Comparison of ENCODE assay signal across 10 mouse cellular contexts in the genomic region with DNA sequence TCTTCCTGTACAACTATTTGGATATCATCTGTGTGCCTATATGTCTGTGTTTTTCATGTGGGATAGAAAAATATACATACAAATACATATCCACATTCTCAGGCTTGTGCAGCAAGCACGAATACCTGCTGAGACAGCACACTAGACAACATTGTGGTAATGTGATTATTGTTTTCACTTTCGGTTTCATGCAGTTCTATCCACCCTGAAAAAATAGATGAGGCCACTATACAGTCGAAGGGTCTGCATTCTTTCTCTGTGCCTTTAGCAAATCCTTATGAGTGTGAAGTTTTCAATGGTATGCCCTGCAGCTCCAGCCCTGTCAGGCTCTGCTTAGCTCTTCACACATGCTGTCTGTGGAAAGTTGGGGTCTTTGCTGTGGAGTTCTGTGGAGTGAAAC.
"Had no signal": no experiment of that assay in that cellular context is flagged by ENCODE, and none has a peak within 500 bp of the region (broad histone marks: within the 10 kb centered on the region; RNA-seq: fewer than 3 reads in every experiment).

No protein-coding gene starts in this region.

- DNase-seq: kidney, adult 2 months; kidney, postnatal 25 days; lung, embryonic 14.5 days; midbrain, embryonic 14.5 days; thymus, postnatal 36 days had no signal

- ATAC-seq: liver, embryonic 12.5 days had no signal

- H3K9me3 ChIP-seq: limb, embryonic 15.5 days; liver, embryonic 12.5 days; midbrain, embryonic 10.5 days; neural tube, embryonic 12.5 days had no signal

- H3K36me3 ChIP-seq: limb, embryonic 15.5 days; liver, embryonic 12.5 days; midbrain, embryonic 10.5 days; neural tube, embryonic 12.5 days had no signal

- H3K4me3 ChIP-seq: limb, embryonic 15.5 days; liver, embryonic 12.5 days; midbrain, embryonic 10.5 days; myocyte; neural tube, embryonic 12.5 days had no signal

- H3K27ac ChIP-seq: limb, embryonic 15.5 days; liver, embryonic 12.5 days; midbrain, embryonic 10.5 days; neural tube, embryonic 12.5 days had no signal

- H3K27me3 ChIP-seq: limb, embryonic 15.5 days; liver, embryonic 12.5 days; neural tube, embryonic 12.5 days had no signal

- H3K4me1 ChIP-seq: limb, embryonic 15.5 days; liver, embryonic 12.5 days; midbrain, embryonic 10.5 days; neural tube, embryonic 12.5 days had no signal
